Mouse (Mus musculus) forebrain, embryonic 14.5 days (tissue): ENCODE data around the gene Asb12. TPM values are rescaled to one million over a fixed set of nuclear protein-coding genes. Genes with fewer than 3 reads are reported as not detected.
"Not testable (repeated sequence)": the region's sequence is repeated elsewhere in the genome, so short reads cannot be mapped to it uniquely, and the experiment has no call there.

ENCODE experiments used
- ATAC-seq: fragments of 200-750 bp; cut with Nextera tagmentation; 2 replicates; pipeline ENCODE4 v1.8.0; 2017; ENCODE audit warnings: mild to moderate bottlenecking, moderate library complexity
- DNase-seq: peaks from one replicate; pipeline ENCODE4 v3.0.0-alpha.2; 2015; ENCODE audit warnings: low spot score
- H3K27ac ChIP-seq: fragments of 300-500 bp; sonication (generic); 2 replicates; pipeline ENCODE4 v1.5.1; 2014; ENCODE audit warnings: low read depth, mild to moderate bottlenecking, control low read depth, low read length, moderate library complexity
- H3K27me3 ChIP-seq: fragments of 300-500 bp; sonication (generic); replicated peaks from 2 replicates; pipeline ENCODE4 v1.6.1; 2014; ENCODE audit warnings: low read length, control low read depth, mixed read lengths; ENCODE audit not compliant: control insufficient read depth, insufficient read depth
- H3K36me3 ChIP-seq: fragments of 300-500 bp; sonication (generic); 2 replicates; pipeline ENCODE4 v1.6.1; 2014; ENCODE audit warnings: low read length, control low read depth; ENCODE audit not compliant: control insufficient read depth, insufficient read depth
- H3K4me1 ChIP-seq: fragments of 300-500 bp; sonication (generic); 2 replicates; pipeline ENCODE4 v1.6.1; 2014; ENCODE audit warnings: antibody characterized with exemption, low read length, control low read depth; ENCODE audit not compliant: control insufficient read depth, insufficient read depth
- H3K4me2 ChIP-seq: fragments of 300-500 bp; sonication (generic); 2 replicates; pipeline ENCODE4 v1.6.1; 2014; ENCODE audit warnings: mild to moderate bottlenecking, control low read depth, low read length
- H3K4me3 ChIP-seq: fragments of 300-500 bp; sonication (generic); 2 replicates; pipeline ENCODE4 v1.5.1; 2014; ENCODE audit warnings: low read depth, low read length, control low read depth
- H3K9ac ChIP-seq: fragments of 300-500 bp; sonication (generic); 2 replicates; pipeline ENCODE4 v1.6.1; 2014; ENCODE audit warnings: mild to moderate bottlenecking, low read length, control low read depth, moderate library complexity
- H3K9me3 ChIP-seq: fragments of 300-500 bp; sonication (generic); replicated peaks from 2 replicates; pipeline ENCODE4 v1.6.1; 2016; ENCODE audit warnings: low read length, control low read depth, mixed read lengths; ENCODE audit not compliant: control insufficient read depth
- WGBS: fragments of 180-500 bp; shearing (Covaris S2); extraction: QIAGEN DNeasy Blood & Tissue Kit; methylation state at CpG from one replicate; pipeline ENCODE4 v1.1.7; 2014; 5-methylcytosine and 5-hydroxymethylcytosine counted together
- polyA plus RNA-seq: library from polyadenylated mRNA; unstranded; fragments of >200 nt; fragmentation: Nextera tagmentation; extraction: Ambion mirVana; gene quantifications from 2 replicates; pipeline ENCODE4 v1.2.1, GENCODE M21; 2014

Gene Asb12
- polyA plus RNA-seq: 0.28 and 0.39 TPM in 2 replicates

- ATAC-seq: no peak
- no peak for DNase-seq
- Histone ChIP-seq H3K4me1 (no peaks in the 10 kb centered on the region), H3K9ac (no peak within 1 kb of the TSS), H3K4me2 (no peak within 1 kb of the TSS), H3K9me3 (no peaks in the 10 kb centered on the region), H3K27me3 (no peaks in the 10 kb centered on the region), H3K36me3 (no peaks in the 10 kb centered on the region), H3K27ac (no peak within 1 kb of the TSS), H3K4me3 (no peak within 1 kb of the TSS)
- WGBS: 93% methylated on average over 2 of the region's 2 CpGs
Measured at GRCm38 (mm10) chrX:95557887-95558286, at the start of gene Asb12, which contains the start of gene Pfn5. Gene Asb12 (minus strand): TSS chrX:95557987. Gene Pfn5 (plus strand): TSS chrX:95558104.

DNA sequence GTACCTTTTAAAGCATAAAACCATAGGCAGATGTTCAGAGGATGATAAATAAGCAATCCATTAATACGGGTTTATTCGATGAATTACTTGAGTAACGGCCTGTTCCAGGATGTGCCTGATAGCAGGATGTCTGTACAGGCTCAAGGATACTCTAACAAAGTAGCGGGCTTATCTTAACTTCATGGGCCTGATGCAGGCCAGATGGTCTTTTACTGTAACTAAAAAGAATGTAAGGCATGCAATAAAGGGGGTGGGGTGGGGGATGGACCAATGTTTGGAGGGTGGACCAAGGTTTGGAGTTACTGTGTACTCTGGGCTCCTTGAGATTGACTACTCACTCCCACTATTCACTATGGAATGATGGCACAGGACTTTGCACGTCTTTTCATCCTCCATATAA is 42.8 kb upstream of the Asb12 start:
- no peaks in the 10 kb centered on the region for H3K27me3 ChIP-seq
- no peak for ATAC-seq

GRCm38 (mm10) chrX:95554321-95554720 is 3.5 kb downstream of the Asb12 start:
- Histone ChIP-seq H3K27ac (no peak overlapping the region), H3K4me1 (no peaks in the 10 kb centered on the region)
- no peak for ATAC-seq

More for the DNA sequence above, 42.8 kb upstream of the Asb12 start:
- H3K36me3 ChIP-seq: no peaks in the 10 kb centered on the region
- H3K4me3 ChIP-seq: no peak overlapping the region
- no peaks in the 10 kb centered on the region for H3K4me1 ChIP-seq
- H3K9ac ChIP-seq: no peak overlapping the region
- 88% methylated on average over 5 of the region's 5 CpGs for WGBS
- H3K4me2 ChIP-seq: no peak overlapping the region
- H3K9me3 ChIP-seq: no peaks in the 10 kb centered on the region
- no peak for DNase-seq
- no peak overlapping the region for H3K27ac ChIP-seq

DNA sequence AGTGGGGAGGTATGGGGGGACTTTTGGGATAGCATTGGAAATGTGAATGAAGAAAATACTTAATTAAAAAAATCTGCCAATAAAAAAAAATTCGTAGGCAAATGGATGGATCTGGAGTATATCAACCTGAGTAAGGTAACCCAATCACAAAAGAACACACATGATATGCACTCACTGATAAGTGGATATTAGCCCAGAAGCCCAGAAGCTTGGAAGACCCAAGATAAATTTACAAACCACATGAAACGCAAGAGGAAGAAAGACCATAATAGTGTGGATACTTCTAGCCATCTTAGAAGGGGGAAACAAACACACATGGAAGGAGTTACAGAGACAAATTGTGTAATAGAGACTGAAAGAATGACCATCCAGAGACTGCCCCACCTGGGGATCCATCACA is 22.3 kb downstream of the Asb12 start:
- H3K9ac ChIP-seq, H3K36me3 ChIP-seq, H3K4me1 ChIP-seq, H3K9me3 ChIP-seq, H3K4me2 ChIP-seq, H3K27ac ChIP-seq, DNase-seq, H3K4me3 ChIP-seq, ATAC-seq, H3K27me3 ChIP-seq: not testable (repeated sequence)
- WGBS: 89% methylated on average over 2 of the region's 2 CpGs

More at GRCm38 (mm10) chrX:95554321-95554720, 3.5 kb downstream of the Asb12 start:
- H3K4me3 ChIP-seq: no peak overlapping the region
- no peak overlapping the region for H3K9ac ChIP-seq
- no peaks in the 10 kb centered on the region for H3K36me3 ChIP-seq
- no peak for DNase-seq
- 77% methylated on average over 4 of the region's 4 CpGs for WGBS
- H3K27me3 ChIP-seq: no peaks in the 10 kb centered on the region
- no peak overlapping the region for H3K4me2 ChIP-seq
- no peaks in the 10 kb centered on the region for H3K9me3 ChIP-seq

- Histone ChIP-seq H3K36me3 (no peaks in the 10 kb centered on the region), H3K4me2 (no peak overlapping the region), H3K4me3 (no peak overlapping the region), H3K4me1 (no peaks in the 10 kb centered on the region), H3K27me3 (no peaks in the 10 kb centered on the region), H3K27ac (no peak overlapping the region), H3K9ac (no peak overlapping the region), H3K9me3 (no peaks in the 10 kb centered on the region)
- ATAC-seq (no peak), DNase-seq (no peak)
- WGBS: 97% methylated on average over 2 of the region's 2 CpGs
Measured at GRCm38 (mm10) chrX:95525166-95525565, 32.6 kb downstream of the Asb12 start.

DNA sequence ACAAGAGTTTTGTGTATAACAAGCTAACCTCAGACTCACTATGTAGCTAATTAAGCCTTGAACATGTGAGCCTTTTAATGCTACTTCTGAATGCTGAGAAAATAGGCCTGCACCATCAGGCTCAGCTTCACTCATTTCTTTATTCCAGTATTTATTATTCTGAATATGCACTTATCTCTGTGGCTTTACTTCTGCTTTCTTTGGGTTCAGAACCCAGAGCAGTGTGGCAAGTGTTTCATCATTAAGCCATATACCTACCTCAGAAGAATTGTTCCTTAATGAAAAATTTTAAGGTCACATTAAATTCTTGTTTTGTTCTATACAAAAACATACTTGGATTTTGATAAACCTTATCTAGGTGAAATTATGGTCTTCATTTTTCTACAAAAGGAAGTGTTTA is 33.9 kb downstream of the Asb12 start:
- no peak for ATAC-seq
- Histone ChIP-seq H3K4me2 (no peak overlapping the region), H3K9me3 (no peaks in the 10 kb centered on the region), H3K9ac (no peak overlapping the region), H3K4me1 (no peaks in the 10 kb centered on the region), H3K27me3 (no peaks in the 10 kb centered on the region), H3K4me3 (no peak overlapping the region), H3K27ac (no peak overlapping the region), H3K36me3 (no peaks in the 10 kb centered on the region)
- no peak for DNase-seq

DNA sequence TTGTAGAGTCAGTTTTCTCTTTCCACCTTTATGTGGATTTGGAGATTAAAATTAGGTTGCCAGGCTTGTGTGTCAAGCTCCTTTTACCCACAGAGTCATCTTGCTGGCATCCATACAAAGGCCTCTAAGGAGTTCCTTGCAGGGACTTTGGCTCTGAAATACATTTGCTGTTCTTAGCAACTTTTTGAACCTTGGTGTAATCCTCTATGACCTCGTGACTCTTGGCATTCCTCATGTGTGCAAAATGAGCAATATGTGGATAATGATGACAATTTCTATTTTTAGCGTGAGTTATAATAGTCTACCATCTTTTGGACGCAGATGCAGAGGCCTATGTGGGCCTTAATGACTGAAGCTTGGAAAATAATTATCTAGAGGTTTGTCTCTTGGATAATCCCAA is 100.6 kb downstream of the Asb12 start:
- Histone ChIP-seq H3K9me3 (no peaks in the 10 kb centered on the region), H3K36me3 (no peaks in the 10 kb centered on the region), H3K27me3 (no peaks in the 10 kb centered on the region), H3K4me3 (no peak overlapping the region), H3K4me1 (no peaks in the 10 kb centered on the region), H3K9ac (no peak overlapping the region), H3K4me2 (no peak overlapping the region), H3K27ac (no peak overlapping the region)
- no peak for DNase-seq
- ATAC-seq: no peak
- WGBS: 63% methylated on average over 3 of the region's 3 CpGs

DNA sequence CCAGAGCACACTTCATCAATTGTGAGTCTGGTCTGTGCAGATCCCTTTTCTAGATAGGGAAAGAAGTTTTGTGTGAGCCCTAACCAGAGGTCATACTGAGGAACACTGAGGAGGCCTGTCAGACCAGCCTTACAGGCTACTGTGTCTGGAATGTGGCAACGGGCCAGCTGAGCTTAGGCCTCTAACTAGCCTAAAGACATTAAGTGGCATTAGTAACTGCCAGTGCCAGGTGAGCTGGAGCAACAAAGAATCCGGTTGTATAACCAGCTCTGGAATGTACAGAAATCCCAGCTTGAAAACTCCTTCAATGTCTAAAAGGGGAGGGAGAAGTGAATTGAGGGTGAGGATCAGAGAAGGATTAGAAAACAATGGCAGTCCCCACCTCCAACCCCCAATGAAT is 111.9 kb downstream of the Asb12 start:
- Histone ChIP-seq H3K4me3 (no peak overlapping the region), H3K27ac (no peak overlapping the region), H3K36me3 (no peaks in the 10 kb centered on the region), H3K27me3 (no peaks in the 10 kb centered on the region), H3K9me3 (no peaks in the 10 kb centered on the region), H3K9ac (no peak overlapping the region), H3K4me2 (no peak overlapping the region), H3K4me1 (0 out of 2 replicates have a peak, but pooled peaks cover 4% of the 10 kb centered on the region)
- 68% methylated on average over 2 of the region's 2 CpGs for WGBS
- DNase-seq (no peak), ATAC-seq (no peak)

DNA sequence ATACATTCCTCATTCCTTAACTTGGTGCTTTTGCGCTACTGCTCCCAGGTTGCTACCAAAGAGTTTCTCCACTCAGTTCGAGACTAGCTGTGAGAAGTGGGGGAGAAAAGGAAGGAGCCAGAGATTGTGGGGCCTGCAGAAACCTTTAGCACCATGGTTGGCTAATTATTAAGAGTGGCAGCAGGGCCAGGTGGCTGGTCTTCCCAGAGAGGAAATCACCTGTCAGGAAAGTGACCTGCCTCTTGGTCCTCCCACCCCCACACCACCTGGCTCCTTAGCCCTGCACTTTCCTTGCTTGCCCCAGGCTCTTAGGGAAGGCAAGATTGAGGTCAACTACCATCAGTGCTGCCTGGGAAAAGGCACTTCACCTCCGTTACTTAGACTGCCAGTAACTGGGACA is 112.6 kb downstream of the Asb12 start:
- Histone ChIP-seq H3K9ac (peak overlapping the region; percentile 25; the same call in 1 of the 2 replicates), H3K27ac (no peak overlapping the region), H3K9me3 (no peaks in the 10 kb centered on the region), H3K4me1 (0 out of 2 replicates have a peak, but pooled peaks cover 4% of the 10 kb centered on the region), H3K27me3 (no peaks in the 10 kb centered on the region), H3K4me2 (peak overlapping the region; percentile 57), H3K36me3 (no peaks in the 10 kb centered on the region), H3K4me3 (peak overlapping the region; percentile 50)
- DNase-seq: no peak
- 56% methylated on average over 3 of the region's 3 CpGs for WGBS
- no peak for ATAC-seq
